Mouse (Mus musculus): ENCODE data around the gene Aqp6. TPM values are rescaled to one million over a fixed set of nuclear protein-coding genes. Genes with fewer than 3 reads are reported as not detected.

The Aqp6 gene
- polyA plus RNA-seq, 1 experiment from 2014 or later = 0.20 TPM

DNA sequence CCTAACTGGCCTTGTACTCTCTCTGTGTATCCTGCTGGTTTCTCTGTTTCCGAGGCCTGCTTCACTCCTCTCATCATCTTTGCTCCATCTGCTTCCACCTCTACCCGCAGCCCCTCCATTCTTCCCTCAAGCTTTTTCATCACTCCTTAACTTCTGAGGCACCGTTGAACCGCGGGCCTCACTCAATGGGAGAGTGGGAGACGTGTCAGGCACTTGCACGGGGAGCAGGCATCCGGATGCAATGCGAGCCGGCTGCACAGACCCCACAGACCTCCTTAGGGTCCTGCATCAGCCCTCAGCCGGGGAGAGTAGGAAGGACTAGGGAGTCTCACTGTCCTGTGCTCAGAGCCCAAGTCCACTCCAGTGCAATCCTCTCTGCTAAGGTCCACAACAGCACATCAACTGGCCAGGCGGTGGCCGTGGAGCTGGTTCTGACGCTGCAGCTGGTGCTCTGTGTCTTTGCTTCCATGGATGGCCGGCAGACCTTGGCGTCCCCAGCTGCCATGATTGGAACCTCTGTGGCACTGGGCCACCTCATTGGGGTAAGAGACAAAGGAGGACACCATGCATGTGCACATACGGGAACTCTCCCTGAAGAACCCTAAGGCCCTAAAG is 1.1 kb downstream of the Aqp6 start:
- 70% methylated on average over 17 of the region's 17 CpGs for WGBS
- Histone ChIP-seq H3K4me2 (replicated peaks) (no peak overlapping the region), H3K4me3 (no peak overlapping the region), H3K27ac (replicated peaks) (peak overlapping the region; percentile 56; the same call in 1 of the 2 replicates), H3K27me3 (peaks cover 55% of the 10 kb centered on the region), H3K4me1 (peaks cover 53% of the 10 kb centered on the region), H3K9me3 (no peaks in the 10 kb centered on the region), H3K36me3 (no peaks in the 10 kb centered on the region), H3K9ac (replicated peaks) (no peak overlapping the region)
- no peak for ATAC-seq (ENCODE audit: low FRiP score, low read depth)

DNA sequence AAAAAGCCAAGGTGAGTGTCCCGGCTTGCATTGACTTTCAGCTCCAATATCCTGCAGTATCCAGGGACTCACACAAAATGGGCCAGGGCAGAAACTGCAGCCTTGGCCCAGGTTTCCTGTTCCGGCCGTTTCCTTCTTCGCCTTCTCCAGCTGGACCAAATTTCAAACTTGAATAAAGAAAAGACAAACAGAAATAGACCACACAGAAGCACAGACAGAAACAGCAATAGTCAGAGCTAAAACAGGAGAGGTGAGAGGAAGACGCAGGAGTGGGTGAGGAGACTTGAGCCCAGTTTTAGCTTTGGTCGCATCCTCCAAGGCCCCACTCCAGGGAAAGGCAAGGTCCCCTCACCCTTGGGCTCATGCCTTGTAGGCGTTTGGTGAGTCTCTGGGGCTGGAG is 2.0 kb downstream of the Aqp6 start:
- WGBS = 87% methylated on average over 7 of the region's 7 CpGs
- Histone ChIP-seq H3K36me3 (no peaks in the 10 kb centered on the region), H3K4me1 (peaks cover 62% of the 10 kb centered on the region), H3K4me2 (replicated peaks) (no peak overlapping the region), H3K9ac (replicated peaks) (no peak overlapping the region), H3K27ac (replicated peaks) (no peak overlapping the region), H3K4me3 (no peak overlapping the region), H3K9me3 (no peaks in the 10 kb centered on the region), H3K27me3 (peaks cover 53% of the 10 kb centered on the region)
- ATAC-seq (ENCODE audit: low FRiP score, low read depth) = no peak

DNA sequence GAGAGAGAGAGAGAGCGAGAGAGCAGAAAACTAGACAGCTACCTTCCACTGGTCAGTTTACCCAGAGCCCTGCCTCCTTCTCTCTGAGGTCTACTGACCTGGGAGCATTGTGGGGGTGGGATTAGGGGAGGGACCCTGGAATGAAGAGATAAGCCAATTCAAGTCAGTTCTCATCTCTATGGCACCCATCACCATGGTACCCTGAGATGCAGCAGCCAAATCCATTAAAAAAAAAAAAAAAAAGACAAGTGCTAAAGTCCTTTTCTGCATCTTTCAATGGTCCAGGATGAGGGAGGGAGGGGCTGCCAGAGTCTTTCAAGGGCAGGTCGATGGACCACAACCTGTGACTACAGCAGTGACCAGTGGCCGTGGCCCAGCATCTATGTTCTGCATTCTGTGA is 4.4 kb downstream of the Aqp6 start:
- ATAC-seq (ENCODE audit: low FRiP score, low read depth) = no peak
- Histone ChIP-seq H3K36me3 (no peaks in the 10 kb centered on the region), H3K4me2 (replicated peaks) (no peak overlapping the region), H3K27me3 (peaks cover 46% of the 10 kb centered on the region), H3K27ac (replicated peaks) (no peak overlapping the region), H3K9me3 (no peaks in the 10 kb centered on the region), H3K4me1 (peaks cover 54% of the 10 kb centered on the region), H3K9ac (replicated peaks) (no peak overlapping the region), H3K4me3 (no peak overlapping the region)
- WGBS = 47% methylated on average over 2 of the region's 3 CpGs

DNA sequence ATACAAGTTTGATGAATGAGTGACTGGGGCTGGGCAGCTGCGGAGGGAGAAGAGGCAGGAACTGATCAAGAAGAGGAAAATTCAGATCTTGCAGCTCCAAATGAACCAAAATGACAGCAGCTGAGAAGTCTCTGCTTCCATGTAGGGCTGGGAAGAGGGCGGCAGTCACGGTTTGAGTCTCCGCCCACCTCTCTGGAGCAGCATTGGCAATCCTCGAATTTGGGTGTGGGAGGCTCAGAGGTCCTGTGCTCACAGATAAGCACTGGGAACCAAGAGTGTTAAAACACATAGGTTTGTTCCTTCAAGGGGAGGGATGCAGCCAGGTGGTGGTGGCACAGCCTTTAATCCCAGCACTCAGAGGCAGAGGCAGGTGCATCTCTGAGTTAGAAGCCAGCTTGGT is 5.3 kb downstream of the Aqp6 start:
- Histone ChIP-seq H3K4me2 (replicated peaks) (no peak overlapping the region), H3K9ac (replicated peaks) (no peak overlapping the region), H3K27ac (replicated peaks) (no peak overlapping the region), H3K9me3 (no peaks in the 10 kb centered on the region), H3K27me3 (peaks cover 36% of the 10 kb centered on the region), H3K36me3 (no peaks in the 10 kb centered on the region), H3K4me3 (no peak overlapping the region), H3K4me1 (peaks cover 55% of the 10 kb centered on the region)
- ATAC-seq (ENCODE audit: low FRiP score, low read depth) = no peak
- 47% methylated on average over 5 of the region's 5 CpGs for WGBS

DNA sequence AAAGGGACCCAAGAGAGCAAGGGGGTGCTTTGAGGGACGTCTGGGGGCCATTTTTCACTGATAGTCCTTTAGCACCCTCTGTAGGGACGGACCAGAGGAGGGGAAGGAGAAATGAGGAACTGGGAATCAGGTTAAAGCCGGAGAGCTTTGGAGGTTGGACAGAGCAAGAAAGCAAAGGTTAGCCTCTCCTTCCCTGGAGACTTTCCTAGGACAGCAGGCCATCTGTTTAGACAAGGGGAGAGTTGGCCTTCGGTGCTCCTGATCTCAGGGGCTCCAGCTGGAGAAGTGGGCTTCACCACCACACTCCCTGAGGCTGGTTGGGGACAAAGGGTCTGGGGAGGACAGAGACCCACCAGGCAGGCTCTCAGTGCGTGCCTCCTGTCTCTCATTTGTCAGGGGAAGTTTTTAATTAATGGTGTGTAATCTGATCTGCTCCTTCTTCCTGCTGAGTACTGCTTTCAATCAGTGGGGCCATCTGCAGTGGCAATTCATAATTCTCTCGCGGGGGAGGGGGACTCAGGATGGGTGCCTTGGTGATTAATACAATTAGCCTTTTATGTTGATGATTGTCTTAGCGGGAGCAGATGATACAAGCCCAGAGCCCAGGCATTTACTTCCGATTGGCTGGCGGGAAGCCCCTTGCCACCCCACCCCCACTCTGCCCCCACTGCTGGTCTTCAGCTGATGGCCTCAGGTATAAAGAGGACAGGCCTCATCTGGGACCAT is 6.4 kb downstream of the Aqp6 start:
- Histone ChIP-seq H3K27me3 (peaks cover 30% of the 10 kb centered on the region), H3K9me3 (no peaks in the 10 kb centered on the region), H3K4me3 (no peak overlapping the region), H3K9ac (replicated peaks) (no peak overlapping the region), H3K36me3 (no peaks in the 10 kb centered on the region), H3K4me1 (peaks cover 48% of the 10 kb centered on the region), H3K4me2 (replicated peaks) (no peak overlapping the region), H3K27ac (replicated peaks) (no peak overlapping the region)
- peak; percentile 54; the same call in 1 of the 2 replicates for ATAC-seq (ENCODE audit: low FRiP score, low read depth)
- WGBS = 13% methylated on average over 10 of the region's 10 CpGs

DNA sequence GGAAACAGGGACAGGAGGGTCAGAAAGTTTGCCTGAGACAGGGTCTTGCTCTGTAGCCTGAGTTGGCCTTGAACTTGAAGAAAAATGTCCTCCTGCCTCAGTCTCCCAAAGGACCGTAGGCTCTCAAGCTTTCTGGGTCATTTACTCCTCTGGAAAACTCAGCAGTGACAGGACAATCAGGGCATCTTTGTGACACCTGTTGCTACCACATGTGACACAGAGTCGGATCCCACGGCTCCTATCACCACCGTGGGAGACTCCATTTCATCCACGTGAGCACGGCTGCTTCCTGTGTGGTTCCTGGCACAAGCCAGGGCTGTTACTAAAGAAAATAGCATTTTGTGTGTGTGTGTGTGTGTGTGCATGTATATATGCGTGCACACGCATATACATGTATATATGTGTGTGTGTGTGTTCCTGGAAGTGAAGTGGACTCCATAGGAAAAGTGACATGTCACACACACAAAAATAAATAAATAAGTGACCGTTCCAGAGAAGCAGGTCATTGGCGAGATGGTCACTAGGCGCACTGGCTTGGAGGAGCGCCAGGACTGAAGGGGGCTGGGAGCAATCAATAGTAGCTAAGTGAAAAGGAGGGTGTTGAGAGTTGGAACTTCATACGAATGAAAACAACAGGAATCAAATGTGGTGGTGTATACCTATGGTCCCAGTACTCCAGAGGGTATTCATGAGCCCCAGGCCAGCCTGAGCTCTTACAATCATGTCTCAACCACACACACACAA is 7.4 kb downstream of the Aqp6 start:
- Histone ChIP-seq H3K4me2 (replicated peaks) (no peak overlapping the region), H3K4me1 (peaks cover 45% of the 10 kb centered on the region), H3K27ac (replicated peaks) (no peak overlapping the region), H3K4me3 (no peak overlapping the region), H3K27me3 (peaks cover 27% of the 10 kb centered on the region), H3K9me3 (no peaks in the 10 kb centered on the region), H3K9ac (replicated peaks) (no peak overlapping the region), H3K36me3 (no peaks in the 10 kb centered on the region)
- 85% methylated on average over 13 of the region's 13 CpGs for WGBS
- no peak for ATAC-seq (ENCODE audit: low FRiP score, low read depth)

DNA sequence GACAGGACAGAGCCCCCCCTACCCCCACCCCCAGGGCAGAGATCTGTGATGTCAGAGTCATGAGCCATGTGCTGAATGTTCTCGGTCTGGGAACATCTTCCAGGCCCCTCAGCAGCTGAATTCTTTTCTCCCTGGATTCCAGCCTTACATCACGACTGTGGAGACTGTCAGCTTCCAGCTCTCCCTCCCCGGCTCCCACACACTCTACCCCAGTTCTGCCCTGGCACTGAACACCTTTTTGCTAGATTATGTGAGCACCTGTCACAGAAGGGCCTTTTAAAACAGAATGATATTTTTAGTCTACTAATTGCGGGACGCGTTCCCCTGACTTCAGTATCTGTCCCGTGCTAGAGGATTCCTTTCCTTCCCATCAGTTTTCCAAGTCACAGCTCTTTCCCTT is 10.4 kb downstream of the Aqp6 start:
- H3K36me3 ChIP-seq = no peaks in the 10 kb centered on the region
- peak overlapping the region; percentile 20; the same call in 1 of the 2 replicates for H3K27ac ChIP-seq (replicated peaks)

DNA sequence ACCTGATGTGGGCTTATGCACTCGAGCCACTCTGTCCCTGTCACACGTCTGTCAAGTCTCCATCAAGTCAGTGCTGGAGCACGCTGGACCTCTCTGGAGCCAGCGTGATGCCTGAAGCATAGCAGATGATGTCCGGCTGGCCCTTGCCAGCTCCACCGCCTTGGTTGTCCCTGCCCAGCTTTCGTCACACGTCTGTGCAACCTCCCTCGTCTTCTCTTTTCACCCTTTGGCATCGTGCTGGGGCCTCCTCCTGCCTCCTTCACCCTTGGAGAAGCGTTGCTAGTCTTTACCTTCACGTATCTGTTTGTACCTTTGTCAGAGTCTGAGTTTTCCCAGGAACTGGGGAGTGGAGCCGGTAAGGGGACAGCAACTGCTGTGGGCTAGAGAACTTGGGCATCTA is 13.1 kb downstream of the Aqp6 start:
- Histone ChIP-seq H3K27me3 (peaks cover 16% of the 10 kb centered on the region), H3K4me1 (peaks cover 23% of the 10 kb centered on the region), H3K36me3 (0 out of 2 replicates have a peak, but pooled peaks cover 1% of the 10 kb centered on the region), H3K4me3 (no peak overlapping the region), H3K4me2 (replicated peaks) (no peak overlapping the region), H3K27ac (replicated peaks) (0 out of 2 replicates have a peak overlapping the region, but pooled peaks have one; percentile 0), H3K9ac (replicated peaks) (no peak overlapping the region), H3K9me3 (no peaks in the 10 kb centered on the region)
- ATAC-seq (ENCODE audit: low FRiP score, low read depth) = no peak
- WGBS = 77% methylated on average over 13 of the region's 13 CpGs

More for the DNA sequence above, 10.4 kb downstream of the Aqp6 start:
- no peak overlapping the region for H3K9ac ChIP-seq (replicated peaks)
- no peak for ATAC-seq (ENCODE audit: low FRiP score, low read depth)
- H3K27me3 ChIP-seq = peaks cover 13% of the 10 kb centered on the region
- H3K9me3 ChIP-seq = no peaks in the 10 kb centered on the region
- H3K4me1 ChIP-seq = peaks cover 42% of the 10 kb centered on the region
- 69% methylated on average over 7 of the region's 7 CpGs for whole genome bisulfite sequencing
- no peak overlapping the region for H3K4me3 ChIP-seq
- no peak overlapping the region for H3K4me2 ChIP-seq (replicated peaks)

DNA sequence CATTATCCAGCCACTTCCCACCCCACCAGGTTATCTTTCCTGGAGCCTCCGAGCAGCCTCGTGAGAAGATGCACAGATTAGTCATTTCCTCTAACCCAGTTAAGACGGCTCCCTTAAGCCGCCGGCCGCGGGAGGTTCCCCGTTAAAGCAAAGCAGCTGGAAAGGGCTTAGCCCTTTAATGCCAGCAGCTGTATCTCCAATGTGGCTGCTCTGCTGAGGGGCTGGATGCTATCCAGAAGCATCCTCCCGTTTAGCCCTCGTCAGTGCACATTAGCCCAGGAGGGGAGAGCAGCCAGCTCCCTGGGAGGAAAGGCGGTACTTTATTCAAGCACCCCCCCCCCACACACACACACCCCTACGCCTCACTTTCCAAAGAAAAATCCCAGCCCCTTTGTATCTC is 13.6 kb downstream of the Aqp6 start:
- no peak overlapping the region for H3K4me3 ChIP-seq
- H3K9ac ChIP-seq (replicated peaks) = no peak overlapping the region
- 3% methylated on average over 12 of the region's 12 CpGs for WGBS
- peaks cover 6% of the 10 kb centered on the region; the same call in 1 of the 2 replicates for H3K36me3 ChIP-seq
- H3K4me2 ChIP-seq (replicated peaks) = no peak overlapping the region; the same call in 1 of the 2 replicates
- peaks cover 16% of the 10 kb centered on the region for H3K27me3 ChIP-seq
- peaks cover 23% of the 10 kb centered on the region for H3K4me1 ChIP-seq
- ATAC-seq (ENCODE audit: low FRiP score, low read depth) = no peak
- 0 out of 2 replicates have a peak overlapping the region, but pooled peaks have one; percentile 0 for H3K27ac ChIP-seq (replicated peaks)
- no peaks in the 10 kb centered on the region for H3K9me3 ChIP-seq

DNA sequence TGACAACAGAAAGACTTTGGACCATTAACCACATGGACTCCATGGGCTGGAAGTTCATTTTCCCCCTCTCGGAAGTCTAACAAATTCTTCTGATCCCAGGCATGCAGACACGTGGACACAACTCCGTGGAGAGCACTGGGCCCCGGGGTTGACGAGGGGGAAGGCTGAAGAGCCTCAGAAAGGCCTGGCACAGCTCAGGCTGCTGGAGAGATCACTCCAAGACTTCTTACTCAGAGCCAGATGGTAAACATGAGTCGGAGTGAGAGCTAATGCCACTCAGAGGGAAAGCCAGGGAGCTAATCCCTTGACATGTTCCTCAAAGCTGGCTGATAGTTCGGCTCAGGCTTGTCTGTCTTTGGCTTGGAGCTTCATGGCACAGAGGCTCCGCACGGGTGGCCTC is 14.0 kb downstream of the Aqp6 start:
- 38% methylated on average over 9 of the region's 9 CpGs for WGBS
- Histone ChIP-seq H3K9ac (replicated peaks) (no peak overlapping the region), H3K4me1 (peaks cover 23% of the 10 kb centered on the region), H3K27me3 (peaks cover 16% of the 10 kb centered on the region), H3K4me3 (no peak overlapping the region), H3K36me3 (peaks cover 9% of the 10 kb centered on the region; the same call in 1 of the 2 replicates), H3K4me2 (replicated peaks) (no peak overlapping the region), H3K9me3 (no peaks in the 10 kb centered on the region), H3K27ac (replicated peaks) (no peak overlapping the region)
- no peak for ATAC-seq (ENCODE audit: low FRiP score, low read depth)

DNA sequence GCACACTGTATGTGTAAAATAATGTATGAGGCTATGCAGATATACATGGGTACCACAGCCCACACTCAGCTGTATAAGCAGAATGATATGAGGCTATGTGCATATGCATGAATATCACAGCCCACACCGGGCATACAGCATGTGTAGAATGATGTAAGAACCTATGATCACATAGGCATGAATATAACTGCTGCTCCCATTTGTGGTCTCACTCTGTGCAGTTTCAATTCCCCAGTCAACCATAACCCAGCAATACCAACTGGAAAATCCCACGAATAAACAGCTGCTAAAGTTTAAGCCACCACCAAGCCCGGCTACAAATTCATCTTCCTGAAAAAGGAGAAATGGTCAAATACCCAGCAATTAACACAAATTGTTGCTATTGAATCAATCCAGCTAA is 17.4 kb downstream of the Aqp6 start:
- peaks cover 14% of the 10 kb centered on the region for H3K4me1 ChIP-seq
- no peak overlapping the region for H3K4me2 ChIP-seq (replicated peaks)
- H3K27ac ChIP-seq (replicated peaks) = no peak overlapping the region
- H3K9me3 ChIP-seq = no peaks in the 10 kb centered on the region
- H3K36me3 ChIP-seq = peaks cover 40% of the 10 kb centered on the region
- no peak overlapping the region for H3K4me3 ChIP-seq
- WGBS = 92% methylated on average over 3 of the region's 3 CpGs
- peaks cover 13% of the 10 kb centered on the region for H3K27me3 ChIP-seq
- no peak for ATAC-seq (ENCODE audit: low FRiP score, low read depth)
- H3K9ac ChIP-seq (replicated peaks) = no peak overlapping the region

DNA sequence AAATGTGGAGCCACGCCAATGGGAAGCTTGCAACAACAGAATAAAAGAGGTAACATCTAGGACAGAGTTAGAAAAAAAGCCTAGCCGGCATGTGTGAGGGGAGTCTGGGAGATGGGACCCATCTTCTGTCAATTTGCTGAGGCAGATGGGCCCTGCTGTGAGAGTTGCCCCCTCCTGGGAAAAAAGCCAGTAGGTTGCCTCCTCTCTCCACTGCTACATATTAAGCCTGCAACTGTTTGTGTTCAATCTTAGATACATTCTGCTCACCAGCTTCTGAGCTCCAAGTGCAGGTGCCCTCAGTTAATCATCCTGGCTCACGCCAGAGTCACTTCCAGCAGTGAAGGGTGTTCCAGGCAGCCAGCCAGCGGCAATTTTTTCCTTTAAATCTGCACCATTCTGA is 18.6 kb downstream of the Aqp6 start:
- 0 out of 2 replicates have a peak overlapping the region, but pooled peaks have one; percentile 30 for H3K27ac ChIP-seq (replicated peaks)
- WGBS = 85% methylated on average over 4 of the region's 4 CpGs
- H3K4me1 ChIP-seq = peaks cover 8% of the 10 kb centered on the region
- no peaks in the 10 kb centered on the region for H3K9me3 ChIP-seq
- ATAC-seq (ENCODE audit: low FRiP score, low read depth) = no peak
- H3K4me3 ChIP-seq = no peak overlapping the region
- no peak overlapping the region for H3K9ac ChIP-seq (replicated peaks)
- H3K4me2 ChIP-seq (replicated peaks) = no peak overlapping the region
- H3K36me3 ChIP-seq = peaks cover 53% of the 10 kb centered on the region
- H3K27me3 ChIP-seq = peaks cover 3% of the 10 kb centered on the region; the same call in 1 of the 2 replicates
